Mouse (Mus musculus) embryonic facial prominence, embryonic 12.5 days (tissue): ENCODE data around the gene Gpc6. TPM values are rescaled to one million over a fixed set of nuclear protein-coding genes. Genes with fewer than 3 reads are reported as not detected.
"Not testable (repeated sequence)": the region's sequence is repeated elsewhere in the genome, so short reads cannot be mapped to it uniquely, and the experiment has no call there.

ENCODE experiments used
- ATAC-seq: fragments of 200-750 bp; cut with Nextera tagmentation; 2 replicates; pipeline ENCODE4 v1.8.0; 2017; ENCODE audit not compliant: insufficient number of reproducible peaks, insufficient read depth, low FRiP score, low TSS enrichment
- H3K27ac ChIP-seq: fragments of 300-500 bp; sonication (generic); 2 replicates; pipeline ENCODE4 v1.5.1; 2016; ENCODE audit warnings: mild to moderate bottlenecking
- H3K27me3 ChIP-seq: fragments of 300-500 bp; sonication (generic); 2 replicates; pipeline ENCODE4 v1.6.1; 2016; ENCODE audit warnings: mild to moderate bottlenecking, moderate library complexity
- H3K36me3 ChIP-seq: fragments of 300-500 bp; sonication (generic); 2 replicates; pipeline ENCODE4 v1.6.1; 2016; ENCODE audit warnings: mild to moderate bottlenecking
- H3K4me1 ChIP-seq: fragments of 300-500 bp; sonication (generic); 2 replicates; pipeline ENCODE4 v1.6.1; 2016
- H3K4me2 ChIP-seq: fragments of 300-500 bp; sonication (generic); replicated peaks from 2 replicates; pipeline ENCODE4 v1.6.1; 2016; ENCODE audit warnings: mild to moderate bottlenecking, moderate library complexity
- H3K4me3 ChIP-seq: fragments of 300-500 bp; sonication (generic); 2 replicates; pipeline ENCODE4 v1.5.1; 2016; ENCODE audit warnings: mild to moderate bottlenecking
- H3K9ac ChIP-seq: fragments of 300-500 bp; sonication (generic); 2 replicates; pipeline ENCODE4 v1.6.1; 2016; ENCODE audit warnings: mild to moderate bottlenecking, moderate library complexity
- H3K9me3 ChIP-seq: fragments of 300-500 bp; sonication (generic); 2 replicates; pipeline ENCODE4 v1.6.1; 2016; ENCODE audit warnings: mild to moderate bottlenecking, moderate library complexity
- WGBS: fragments of 180-500 bp; shearing (Covaris S2); methylation state at CpG from one replicate; pipeline ENCODE4 v1.1.7; 2016; 5-methylcytosine and 5-hydroxymethylcytosine counted together
- polyA plus RNA-seq: library from polyadenylated mRNA; unstranded; fragments of >200 nt; fragmentation: Nextera tagmentation; extraction: Ambion mirVana; gene quantifications from 2 replicates; pipeline ENCODE4 v1.2.1, GENCODE M21; 2016

The Gpc6 gene
- polyA plus RNA-seq, 1 experiment from 2014 or later, result 76.9 TPM

DNA sequence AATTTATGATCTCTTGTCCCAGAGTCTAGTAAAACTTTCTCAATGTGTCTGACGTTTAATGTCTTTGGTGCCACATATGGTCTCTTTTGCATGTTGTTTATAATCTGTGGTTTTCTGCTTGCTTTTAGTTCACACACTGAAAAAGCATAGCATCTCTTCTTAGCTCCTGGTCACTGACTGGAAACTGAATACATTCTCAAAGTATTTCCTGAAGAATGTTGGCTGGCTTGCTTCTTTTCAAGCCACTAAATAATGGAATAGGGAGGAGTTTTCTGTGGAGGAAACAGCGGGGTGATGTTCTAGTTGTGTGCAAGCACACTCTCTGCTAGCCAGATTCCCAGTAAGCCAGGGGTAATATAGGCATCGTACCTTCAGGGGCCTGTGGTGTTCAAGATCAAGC lies 502.7 kb downstream of the Gpc6 start:
- Histone ChIP-seq H3K9me3 (no peaks in the 10 kb centered on the region), H3K36me3 (no peaks in the 10 kb centered on the region), H3K4me1 (0 out of 2 replicates have a peak, but pooled peaks cover 3% of the 10 kb centered on the region), H3K4me3 (no peak overlapping the region), H3K27ac (no peak overlapping the region), H3K4me2 (no peak overlapping the region), H3K27me3 (no peaks in the 10 kb centered on the region), H3K9ac (no peak overlapping the region)
- ATAC-seq, result no peak
- 69% methylated on average over 3 of the region's 3 CpGs for WGBS

DNA sequence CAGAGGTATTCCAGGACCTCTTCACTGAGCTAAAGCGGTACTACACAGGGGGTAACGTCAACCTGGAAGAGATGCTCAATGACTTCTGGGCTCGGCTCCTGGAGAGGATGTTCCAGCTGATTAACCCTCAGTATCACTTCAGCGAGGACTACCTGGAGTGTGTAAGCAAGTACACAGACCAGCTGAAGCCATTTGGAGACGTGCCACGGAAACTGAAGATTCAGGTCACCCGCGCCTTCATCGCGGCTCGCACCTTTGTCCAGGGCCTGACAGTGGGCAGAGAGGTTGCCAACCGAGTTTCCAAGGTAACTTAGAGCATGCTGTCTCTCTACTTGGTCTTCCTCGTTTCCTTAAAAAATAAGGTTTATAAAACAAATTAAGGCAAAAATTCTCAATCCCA lies 510.6 kb downstream of the Gpc6 start:
- no peak for ATAC-seq
- no peaks in the 10 kb centered on the region for H3K36me3 ChIP-seq
- H3K9me3 ChIP-seq, result no peaks in the 10 kb centered on the region
- 95% methylated on average over 13 of the region's 13 CpGs for WGBS
- H3K4me3 ChIP-seq, result no peak overlapping the region
- no peak overlapping the region for H3K27ac ChIP-seq
- H3K9ac ChIP-seq, result no peak overlapping the region
- H3K27me3 ChIP-seq, result no peaks in the 10 kb centered on the region
- H3K4me2 ChIP-seq, result no peak overlapping the region
- H3K4me1 ChIP-seq, result no peaks in the 10 kb centered on the region

DNA sequence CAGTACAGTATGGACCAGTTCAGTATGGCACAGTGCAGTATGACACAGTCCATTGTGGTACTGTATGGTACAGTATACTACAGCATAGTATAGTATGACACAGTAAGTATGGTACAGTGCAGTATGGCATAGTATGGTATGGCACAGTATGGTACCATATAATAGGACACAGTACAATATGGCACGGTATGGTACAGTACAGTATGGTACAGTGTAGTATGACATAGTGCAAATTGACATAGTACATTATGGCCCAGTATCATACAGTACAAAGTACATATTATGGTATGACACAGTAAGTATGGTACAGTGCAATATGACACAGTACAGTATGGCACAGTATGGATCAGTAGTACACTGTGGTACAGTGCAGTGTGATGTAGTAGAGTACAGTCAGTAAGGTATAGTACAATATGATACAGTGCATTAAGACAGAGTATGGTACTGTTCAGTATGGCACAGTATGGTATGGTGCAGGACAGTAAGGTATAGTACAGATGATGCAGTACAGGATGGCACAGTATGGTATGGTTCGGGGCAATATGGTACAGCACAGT lies 521.6 kb downstream of the Gpc6 start:
- ATAC-seq, result peak; percentile 69
- H3K4me2 ChIP-seq, H3K4me1 ChIP-seq, H3K27me3 ChIP-seq, H3K9ac ChIP-seq, H3K27ac ChIP-seq, H3K4me3 ChIP-seq, H3K36me3 ChIP-seq, H3K9me3 ChIP-seq: not testable (repeated sequence)
- WGBS, result 91% methylated on average over 2 of the region's 2 CpGs

DNA sequence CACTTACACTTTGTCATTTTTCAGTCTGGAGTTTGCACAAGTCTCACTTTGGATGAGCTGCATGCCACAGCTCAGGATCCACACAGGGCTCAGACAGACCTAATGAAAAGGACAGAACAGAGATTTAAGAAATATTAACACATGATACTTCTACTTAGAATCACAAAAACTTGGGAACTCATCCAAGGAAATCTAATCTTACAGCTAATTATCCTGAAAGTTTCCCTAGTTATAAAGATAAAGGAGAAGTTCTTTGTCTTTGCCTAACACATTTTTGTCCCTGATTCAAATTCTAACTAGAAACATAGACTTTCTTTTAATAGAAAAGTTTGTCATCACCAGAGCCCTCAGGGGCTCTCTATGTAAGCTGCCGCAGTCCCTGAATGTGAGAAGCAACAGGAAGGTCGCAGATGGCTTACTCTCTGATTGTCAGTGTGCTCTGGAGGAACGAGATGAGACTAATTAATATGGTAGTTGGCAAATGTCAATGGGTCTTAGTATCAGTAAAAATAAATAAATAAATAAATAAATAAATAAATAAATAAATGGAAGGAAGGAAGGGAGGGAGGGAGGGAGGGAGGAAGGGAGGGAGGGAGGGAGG lies 526.4 kb downstream of the Gpc6 start:
- H3K4me3 ChIP-seq, result no peak overlapping the region
- H3K4me1 ChIP-seq, result no peaks in the 10 kb centered on the region
- whole genome bisulfite sequencing, result 33% methylated on average over 3 of the region's 3 CpGs
- no peaks in the 10 kb centered on the region for H3K36me3 ChIP-seq
- no peak overlapping the region for H3K4me2 ChIP-seq
- H3K9ac ChIP-seq, result no peak overlapping the region
- no peak overlapping the region for H3K27ac ChIP-seq
- H3K9me3 ChIP-seq, result no peaks in the 10 kb centered on the region
- no peaks in the 10 kb centered on the region for H3K27me3 ChIP-seq
- no peak for ATAC-seq

DNA sequence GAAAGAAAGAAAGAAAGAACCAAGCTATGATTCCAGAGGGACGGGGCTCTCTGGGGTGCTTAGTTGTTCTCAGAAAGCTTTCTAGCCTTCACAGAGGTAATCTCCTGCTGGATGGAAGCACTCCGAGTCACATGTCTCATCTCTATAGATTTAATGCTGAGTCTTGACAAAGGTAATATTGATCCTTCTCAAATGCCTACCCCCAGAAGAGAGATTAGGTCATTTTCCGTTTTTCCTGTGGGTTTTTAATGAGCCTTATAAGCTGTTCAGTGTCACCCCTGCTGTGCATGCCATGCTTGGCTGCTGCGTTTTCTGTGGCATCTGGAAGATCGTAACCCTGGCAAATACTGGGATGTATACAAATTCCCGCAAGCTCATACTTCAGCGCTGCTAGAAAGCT lies 527.0 kb downstream of the Gpc6 start:
- no peak for ATAC-seq
- WGBS, result 67% methylated on average over 7 of the region's 7 CpGs
- Histone ChIP-seq H3K9me3 (no peaks in the 10 kb centered on the region), H3K36me3 (no peaks in the 10 kb centered on the region), H3K27me3 (no peaks in the 10 kb centered on the region), H3K4me3 (no peak overlapping the region), H3K9ac (no peak overlapping the region), H3K4me1 (no peaks in the 10 kb centered on the region), H3K4me2 (no peak overlapping the region), H3K27ac (no peak overlapping the region)

DNA sequence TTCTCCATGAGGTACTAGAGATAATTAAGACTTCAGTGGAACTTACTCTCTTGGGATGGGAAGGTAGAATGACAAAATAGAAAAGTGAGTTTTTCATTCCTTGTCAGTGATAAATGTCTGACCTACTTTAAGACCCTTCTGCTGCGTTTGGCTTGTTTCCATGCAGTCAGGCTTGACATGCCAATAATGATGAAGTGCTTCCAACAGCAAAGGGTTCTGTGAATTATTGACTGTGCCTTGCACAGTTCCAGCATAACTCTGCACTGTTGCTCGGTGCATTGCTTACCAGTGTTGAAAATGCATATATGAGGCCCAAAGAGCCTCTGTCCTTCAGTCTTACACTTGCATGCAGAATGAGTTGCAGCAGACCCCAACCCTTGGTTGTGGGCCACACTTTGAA lies 548.3 kb downstream of the Gpc6 start:
- Histone ChIP-seq H3K4me1 (no peaks in the 10 kb centered on the region), H3K9ac (no peak overlapping the region), H3K4me3 (no peak overlapping the region), H3K27ac (no peak overlapping the region), H3K36me3 (no peaks in the 10 kb centered on the region), H3K9me3 (no peaks in the 10 kb centered on the region), H3K27me3 (no peaks in the 10 kb centered on the region), H3K4me2 (no peak overlapping the region)
- no peak for ATAC-seq
- WGBS, result 82% methylated on average over 2 of the region's 2 CpGs

DNA sequence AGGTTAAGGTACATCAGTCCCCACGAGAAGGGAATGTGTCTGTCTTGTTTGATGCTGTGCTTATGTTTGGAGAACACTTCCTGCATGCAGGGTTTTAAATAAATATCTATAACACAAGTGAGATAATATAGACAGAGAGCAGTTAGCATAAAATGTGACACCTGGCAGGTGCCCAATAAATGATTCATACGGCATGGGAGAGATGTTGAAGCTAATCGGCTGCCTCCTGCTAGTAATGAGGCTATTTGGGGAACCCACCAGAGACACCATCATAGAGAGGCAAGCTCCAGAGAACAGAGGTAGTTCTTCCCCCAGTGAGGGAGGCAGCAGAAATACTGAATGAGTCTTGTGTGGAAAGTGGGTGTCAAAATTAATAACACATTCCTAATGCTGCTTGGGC lies 553.8 kb downstream of the Gpc6 start:
- no peak overlapping the region for H3K4me3 ChIP-seq
- H3K4me2 ChIP-seq, result no peak overlapping the region
- ATAC-seq, result no peak
- H3K9ac ChIP-seq, result no peak overlapping the region
- no peaks in the 10 kb centered on the region for H3K9me3 ChIP-seq
- no peaks in the 10 kb centered on the region for H3K27me3 ChIP-seq
- 76% methylated on average over 3 of the region's 3 CpGs for WGBS
- no peak overlapping the region for H3K27ac ChIP-seq
- H3K4me1 ChIP-seq, result no peaks in the 10 kb centered on the region
- H3K36me3 ChIP-seq, result no peaks in the 10 kb centered on the region

DNA sequence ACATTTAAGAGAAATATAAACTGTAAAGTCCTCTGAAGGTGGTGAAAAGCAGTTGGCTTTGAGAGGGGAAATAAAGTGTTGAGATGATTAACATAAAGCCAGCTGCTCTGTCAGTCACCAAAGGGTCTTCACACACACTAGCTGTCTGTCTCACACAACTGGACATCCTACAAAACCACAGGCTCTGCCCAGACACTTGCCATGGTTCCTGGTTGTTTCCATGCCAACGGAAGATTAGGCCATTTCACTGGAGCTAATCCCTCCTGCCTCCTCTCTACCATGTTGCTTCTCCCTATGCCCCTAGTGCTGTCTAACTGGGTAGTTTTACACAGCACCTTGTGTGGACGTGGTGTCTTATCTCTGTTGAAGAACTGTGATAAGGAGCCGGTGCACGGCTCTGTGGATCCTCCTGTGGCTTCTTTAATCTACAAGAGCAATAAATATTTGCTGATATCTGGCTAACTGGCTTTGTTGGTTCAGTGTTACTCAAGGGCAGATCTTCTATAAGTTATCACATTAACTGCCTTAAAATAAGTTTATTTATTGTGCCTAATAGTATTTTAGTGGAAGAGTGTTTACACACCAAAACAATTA lies 562.1 kb downstream of the Gpc6 start:
- Histone ChIP-seq H3K9ac (no peak overlapping the region), H3K27ac (no peak overlapping the region), H3K4me2 (no peak overlapping the region), H3K36me3 (no peaks in the 10 kb centered on the region), H3K9me3 (no peaks in the 10 kb centered on the region), H3K4me3 (no peak overlapping the region), H3K27me3 (no peaks in the 10 kb centered on the region), H3K4me1 (no peaks in the 10 kb centered on the region)
- ATAC-seq, result no peak
- 84% methylated on average over 4 of the region's 4 CpGs for WGBS

DNA sequence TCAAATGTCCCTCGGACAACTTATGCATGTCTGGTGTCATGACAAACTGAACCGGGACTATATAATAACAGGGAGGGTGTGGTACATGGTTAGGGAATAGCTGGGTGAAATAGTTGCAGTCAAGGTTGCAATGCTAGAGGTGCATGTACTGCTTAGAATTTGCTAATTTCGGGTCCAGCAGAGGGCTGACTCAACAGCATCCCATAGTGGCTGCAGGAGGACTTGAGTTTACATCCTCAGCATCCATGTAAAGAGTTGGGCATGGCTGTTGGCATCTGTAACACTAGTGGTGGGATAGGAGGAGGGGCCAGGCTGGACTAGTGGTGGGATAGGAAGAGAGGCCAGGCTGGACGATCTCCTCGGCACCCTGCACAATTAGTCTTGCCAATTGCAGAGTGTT lies 565.4 kb downstream of the Gpc6 start:
- Histone ChIP-seq H3K27ac (no peak overlapping the region), H3K9me3 (no peaks in the 10 kb centered on the region), H3K9ac (no peak overlapping the region), H3K27me3 (no peaks in the 10 kb centered on the region), H3K4me1 (no peaks in the 10 kb centered on the region), H3K4me3 (no peak overlapping the region), H3K36me3 (no peaks in the 10 kb centered on the region), H3K4me2 (no peak overlapping the region)
- WGBS, result 59% methylated on average over 5 of the region's 5 CpGs
- no peak for ATAC-seq

DNA sequence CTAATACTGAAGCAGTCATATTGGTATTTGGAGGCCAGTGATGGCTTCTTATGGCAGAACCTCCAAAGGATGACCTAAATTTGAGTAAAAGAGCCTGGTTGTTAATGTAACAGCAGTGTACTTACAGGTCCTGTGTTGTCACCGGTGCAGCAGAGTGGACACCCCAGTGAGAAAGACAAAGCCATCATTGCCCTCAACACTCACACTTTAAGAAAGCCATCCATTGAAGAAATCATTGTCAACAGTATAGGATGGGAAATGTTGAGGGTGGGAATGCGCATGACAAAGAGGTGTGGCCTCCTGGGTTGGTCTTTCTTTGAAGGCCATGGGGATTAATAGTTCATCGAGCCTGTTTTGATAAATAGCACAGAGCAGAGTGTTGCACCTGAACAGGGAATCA lies 570.0 kb downstream of the Gpc6 start:
- no peak overlapping the region for H3K4me3 ChIP-seq
- H3K36me3 ChIP-seq, result no peaks in the 10 kb centered on the region
- H3K4me1 ChIP-seq, result no peaks in the 10 kb centered on the region
- H3K27me3 ChIP-seq, result no peaks in the 10 kb centered on the region
- no peak overlapping the region for H3K9ac ChIP-seq
- ATAC-seq, result no peak
- WGBS, result 69% methylated on average over 3 of the region's 3 CpGs
- H3K9me3 ChIP-seq, result no peaks in the 10 kb centered on the region
- no peak overlapping the region for H3K4me2 ChIP-seq
- H3K27ac ChIP-seq, result no peak overlapping the region

DNA sequence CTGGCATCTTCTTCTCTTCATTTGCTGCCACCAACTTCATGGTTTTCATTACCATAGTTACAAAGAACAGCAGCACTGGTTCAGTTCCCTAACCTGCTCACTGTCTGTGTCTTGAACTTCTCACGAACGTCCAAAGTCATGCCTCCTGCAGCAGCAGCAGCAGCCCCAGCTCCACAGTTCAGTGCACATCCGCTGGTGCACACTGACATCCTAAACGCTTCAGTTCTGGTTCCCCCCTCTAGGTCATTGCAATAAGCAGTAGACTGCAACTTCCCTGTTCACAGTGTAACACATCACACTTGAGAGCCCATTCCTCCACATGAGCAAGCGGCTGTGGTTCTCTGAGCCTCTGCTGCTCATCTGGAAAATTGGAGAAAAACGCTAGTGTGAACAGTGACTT lies 573.7 kb downstream of the Gpc6 start:
- H3K9me3 ChIP-seq, result no peaks in the 10 kb centered on the region
- no peak overlapping the region for H3K4me3 ChIP-seq
- H3K27me3 ChIP-seq, result no peaks in the 10 kb centered on the region
- H3K4me2 ChIP-seq, result no peak overlapping the region
- no peaks in the 10 kb centered on the region for H3K36me3 ChIP-seq
- ATAC-seq, result no peak
- no peaks in the 10 kb centered on the region for H3K4me1 ChIP-seq
- 69% methylated on average over 6 of the region's 6 CpGs for WGBS
- H3K27ac ChIP-seq, result no peak overlapping the region
- no peak overlapping the region for H3K9ac ChIP-seq

DNA sequence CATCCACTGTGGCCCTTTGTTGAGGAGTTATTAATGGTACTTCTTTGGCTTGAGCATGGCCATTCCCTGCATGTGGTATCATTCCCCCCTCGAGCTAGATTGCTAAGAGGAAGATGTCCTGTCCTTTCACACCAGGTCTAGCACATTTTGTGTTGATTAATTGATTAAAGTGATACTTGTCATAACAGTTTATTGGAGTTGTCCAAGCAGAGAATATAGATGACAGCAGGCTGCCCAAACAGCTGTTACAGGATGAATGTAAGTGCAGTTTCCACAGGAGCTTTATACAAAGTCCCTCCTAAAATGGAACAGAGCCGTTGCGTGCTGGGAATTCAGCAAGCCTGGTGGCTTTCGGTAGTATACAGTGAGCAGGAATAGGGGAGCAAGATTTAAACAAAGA lies 574.2 kb downstream of the Gpc6 start:
- Histone ChIP-seq H3K4me3 (no peak overlapping the region), H3K9ac (no peak overlapping the region), H3K27me3 (no peaks in the 10 kb centered on the region), H3K4me2 (no peak overlapping the region), H3K36me3 (no peaks in the 10 kb centered on the region), H3K4me1 (no peaks in the 10 kb centered on the region), H3K9me3 (no peaks in the 10 kb centered on the region), H3K27ac (no peak overlapping the region)
- 83% methylated on average over 4 of the region's 4 CpGs for WGBS
- ATAC-seq, result no peak
